Mouse (Mus musculus) limb, embryonic 10.5 days (tissue): ENCODE measurements at regions not wholly inside any gene's neighbourhood (a gene's known extent, or its start where the extent isn't known, plus 50 kb on each side); places are given as distances from the start of the nearest gene placed in this dataset.

ENCODE experiments used
- DNase-seq: peaks from one replicate; pipeline ENCODE4 v3.0.0-alpha.2; 2017; ENCODE audit warnings: low spot score
- H3K27ac ChIP-seq: fragments of 300-500 bp; sonication (generic); 2 replicates; pipeline ENCODE4 v1.5.1; 2016; ENCODE audit warnings: mild to moderate bottlenecking
- H3K27me3 ChIP-seq: fragments of 300-500 bp; sonication (generic); 2 replicates; pipeline ENCODE4 v1.6.1; 2016; ENCODE audit warnings: low read depth, mild to moderate bottlenecking; ENCODE audit not compliant: poor library complexity, severe bottlenecking
- H3K36me3 ChIP-seq: fragments of 300-500 bp; sonication (generic); 2 replicates; pipeline ENCODE4 v1.6.1; 2016; ENCODE audit warnings: mild to moderate bottlenecking, moderate library complexity
- H3K4me1 ChIP-seq: fragments of 300-500 bp; sonication (generic); 2 replicates; pipeline ENCODE4 v1.6.1; 2016
- H3K4me3 ChIP-seq: fragments of 300-500 bp; sonication (generic); 2 replicates; pipeline ENCODE4 v1.5.1; 2016; ENCODE audit warnings: mild to moderate bottlenecking, moderate library complexity
- H3K9me3 ChIP-seq: fragments of 300-500 bp; sonication (generic); replicated peaks from 2 replicates; pipeline ENCODE4 v1.6.1; 2016; ENCODE audit warnings: mild to moderate bottlenecking
- WGBS: fragments of 180-500 bp; shearing (Covaris S2); methylation state at CpG from one replicate; pipeline ENCODE4 v1.1.7; 2016; 5-methylcytosine and 5-hydroxymethylcytosine counted together

- Histone ChIP-seq H3K27me3 (no peaks in the 10 kb centered on the region), H3K4me3 (no peak overlapping the region), H3K9me3 (no peaks in the 10 kb centered on the region), H3K27ac (no peak overlapping the region), H3K36me3 (no peaks in the 10 kb centered on the region), H3K4me1 (no peaks in the 10 kb centered on the region)
- no peak for DNase-seq
- 79% methylated on average over 2 of the region's 2 CpGs for WGBS
These were observed 199.5 kb downstream of the Tm4sf1 start for GRCm38 (mm10) chr3:57102254-57102653.

DNA sequence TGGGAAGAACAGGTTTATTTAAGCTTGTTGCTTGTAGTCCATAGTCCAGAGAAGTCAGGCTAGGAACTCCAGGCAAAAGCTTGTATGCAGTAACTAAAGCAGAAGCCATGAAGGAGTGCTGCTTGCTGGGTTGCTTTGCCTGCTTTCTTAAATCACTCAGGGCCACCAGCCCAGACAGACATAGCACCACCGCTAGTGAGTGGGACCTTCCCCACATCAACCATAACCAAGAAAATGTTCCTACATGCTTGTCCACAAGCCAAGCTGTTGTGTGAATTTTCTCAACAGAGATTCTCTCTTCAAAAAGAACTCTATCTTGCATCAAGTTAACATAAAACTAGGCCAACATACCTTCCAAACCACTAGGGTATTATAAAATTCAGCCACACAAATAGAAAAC lies 201.3 kb downstream of the Tm4sf1 start:
- Histone ChIP-seq H3K36me3 (no peaks in the 10 kb centered on the region), H3K9me3 (no peaks in the 10 kb centered on the region), H3K27me3 (no peaks in the 10 kb centered on the region), H3K4me3 (no peak overlapping the region), H3K4me1 (no peaks in the 10 kb centered on the region), H3K27ac (no peak overlapping the region)
- DNase-seq, result no peak
- 93% methylated on average over 1 of the region's 1 CpGs for WGBS

GRCm38 (mm10) chr3:57094936-57095335 lies 206.9 kb downstream of the Tm4sf1 start:
- Histone ChIP-seq H3K4me1 (no peaks in the 10 kb centered on the region), H3K36me3 (no peaks in the 10 kb centered on the region), H3K27me3 (no peaks in the 10 kb centered on the region), H3K27ac (no peak overlapping the region), H3K9me3 (no peaks in the 10 kb centered on the region), H3K4me3 (no peak overlapping the region)
- 89% methylated on average over 3 of the region's 3 CpGs for WGBS
- no peak for DNase-seq

- no peak overlapping the region for H3K4me3 ChIP-seq
- no peak for DNase-seq
- 89% methylated on average over 1 of the region's 1 CpGs for WGBS
- H3K27me3 ChIP-seq, result no peaks in the 10 kb centered on the region
- H3K27ac ChIP-seq, result no peak overlapping the region
- no peaks in the 10 kb centered on the region for H3K4me1 ChIP-seq
- H3K9me3 ChIP-seq, result no peaks in the 10 kb centered on the region
- H3K36me3 ChIP-seq, result no peaks in the 10 kb centered on the region
These were observed 208.4 kb downstream of the Tm4sf1 start for GRCm38 (mm10) chr3:57093201-57093940.

- no peak overlapping the region for H3K4me3 ChIP-seq
- H3K27ac ChIP-seq, result no peak overlapping the region
- H3K27me3 ChIP-seq, result no peaks in the 10 kb centered on the region
- H3K36me3 ChIP-seq, result no peaks in the 10 kb centered on the region
- WGBS, result 86% methylated on average over 1 of the region's 1 CpGs
- H3K4me1 ChIP-seq, result no peaks in the 10 kb centered on the region
- no peak for DNase-seq
- no peaks in the 10 kb centered on the region for H3K9me3 ChIP-seq
These were observed 227.3 kb downstream of the Tm4sf1 start for GRCm38 (mm10) chr3:57074516-57074915.

DNA sequence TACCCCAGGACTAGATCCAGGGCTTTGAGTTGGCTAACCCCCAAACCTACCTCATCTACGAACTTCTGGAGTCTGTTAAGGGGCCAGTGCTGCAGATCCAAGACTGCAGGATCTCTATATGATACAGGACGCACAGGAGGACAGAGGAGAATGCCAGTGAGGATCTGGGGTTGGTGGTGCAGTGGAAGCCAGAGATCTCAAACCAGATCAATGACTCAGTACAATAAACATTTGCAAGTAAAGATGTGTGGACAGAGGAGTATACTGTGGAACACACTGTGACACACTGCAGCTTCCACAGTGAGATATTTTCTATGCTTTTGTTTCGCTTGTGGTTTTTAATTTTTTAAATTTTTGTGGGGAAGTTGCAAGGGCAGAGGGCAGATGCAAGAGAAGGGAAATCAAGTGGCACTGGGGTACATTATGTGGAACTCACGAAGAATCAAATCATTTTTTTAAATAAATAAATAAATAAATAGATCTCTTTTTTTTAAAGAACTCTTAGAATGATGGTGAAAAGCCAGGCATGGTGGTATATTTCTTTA lies 227.8 kb downstream of the Tm4sf1 start:
- 84% methylated on average over 4 of the region's 4 CpGs for WGBS

DNA sequence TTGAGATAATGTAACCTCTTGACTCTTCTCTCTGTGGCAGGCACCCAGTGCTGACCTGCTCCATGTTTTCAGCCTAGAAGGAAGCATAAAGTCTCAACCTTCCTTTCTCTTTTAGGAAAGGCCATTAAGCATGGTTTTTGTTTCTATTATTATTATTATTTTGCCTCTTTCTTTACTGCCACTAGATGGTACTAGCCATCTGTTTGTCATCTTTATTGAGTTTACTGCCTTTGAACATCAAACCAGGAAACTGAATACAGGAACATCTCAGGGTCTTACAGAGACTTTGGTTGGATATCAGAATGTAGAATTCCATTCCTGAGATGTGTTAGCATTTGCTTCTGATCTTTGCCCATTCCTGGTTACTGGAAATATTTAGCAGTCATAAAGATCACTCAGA lies 268.8 kb downstream of the Tm4sf1 start:
- no peak for DNase-seq
- no peaks in the 10 kb centered on the region for H3K4me1 ChIP-seq
- H3K9me3 ChIP-seq, result no peaks in the 10 kb centered on the region
- no peaks in the 10 kb centered on the region for H3K36me3 ChIP-seq
- H3K27ac ChIP-seq, result no peak overlapping the region
- no peaks in the 10 kb centered on the region for H3K27me3 ChIP-seq
- H3K4me3 ChIP-seq, result no peak overlapping the region

More for the DNA sequence above, 227.8 kb downstream of the Tm4sf1 start:
- no peak overlapping the region for H3K27ac ChIP-seq
- no peak for DNase-seq
- H3K9me3 ChIP-seq, result no peaks in the 10 kb centered on the region
- H3K27me3 ChIP-seq, result no peaks in the 10 kb centered on the region
- H3K4me3 ChIP-seq, result no peak overlapping the region
- H3K4me1 ChIP-seq, result no peaks in the 10 kb centered on the region
- H3K36me3 ChIP-seq, result no peaks in the 10 kb centered on the region

- DNase-seq, result no peak
- H3K4me1 ChIP-seq, result no peaks in the 10 kb centered on the region
These were observed 283.6 kb downstream of the Tm4sf1 start for GRCm38 (mm10) chr3:57018171-57018570.

DNA sequence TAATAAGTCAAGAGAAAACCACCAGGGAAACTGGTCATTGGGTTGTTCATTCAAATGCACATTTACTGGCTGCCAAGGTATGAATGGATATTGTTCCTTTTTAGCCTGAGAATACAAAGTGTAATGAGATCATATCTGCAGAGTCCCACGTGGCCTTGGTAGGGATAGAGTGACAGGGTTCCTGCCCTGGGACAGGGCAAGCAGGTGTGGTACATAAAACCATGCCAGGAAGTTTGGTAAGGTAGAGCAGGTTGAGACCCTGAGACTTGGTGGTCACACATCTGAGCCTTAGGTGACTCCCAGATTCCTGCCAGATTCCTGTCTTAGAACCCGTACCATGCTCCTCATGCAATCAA lies 320.5 kb downstream of the Tm4sf1 start:
- H3K27ac ChIP-seq, result no peak overlapping the region

More at GRCm38 (mm10) chr3:57018171-57018570, 283.6 kb downstream of the Tm4sf1 start:
- Histone ChIP-seq H3K36me3 (no peaks in the 10 kb centered on the region), H3K27me3 (no peaks in the 10 kb centered on the region), H3K4me3 (no peak overlapping the region), H3K27ac (no peak overlapping the region), H3K9me3 (no peaks in the 10 kb centered on the region)

GRCm38 (mm10) chr3:56980593-56981304 lies 321.0 kb downstream of the Tm4sf1 start:
- no peaks in the 10 kb centered on the region for H3K36me3 ChIP-seq
- no peaks in the 10 kb centered on the region for H3K4me1 ChIP-seq
- no peak for DNase-seq
- H3K4me3 ChIP-seq, result no peak overlapping the region
- H3K27ac ChIP-seq, result no peak overlapping the region
- H3K9me3 ChIP-seq, result no peaks in the 10 kb centered on the region
- no peaks in the 10 kb centered on the region for H3K27me3 ChIP-seq
- 71% methylated on average over 3 of the region's 3 CpGs for WGBS

More for the DNA sequence above, 320.5 kb downstream of the Tm4sf1 start:
- H3K4me3 ChIP-seq, result no peak overlapping the region
- H3K4me1 ChIP-seq, result no peaks in the 10 kb centered on the region
- no peaks in the 10 kb centered on the region for H3K9me3 ChIP-seq
- no peaks in the 10 kb centered on the region for H3K27me3 ChIP-seq
- WGBS, result 82% methylated on average over 2 of the region's 2 CpGs
- no peak for DNase-seq
- H3K36me3 ChIP-seq, result no peaks in the 10 kb centered on the region

GRCm38 (mm10) chr3:56966008-56966407 lies 335.8 kb downstream of the Tm4sf1 start:
- Histone ChIP-seq H3K4me3 (no peak overlapping the region), H3K27me3 (no peaks in the 10 kb centered on the region), H3K4me1 (no peaks in the 10 kb centered on the region), H3K36me3 (no peaks in the 10 kb centered on the region), H3K9me3 (no peaks in the 10 kb centered on the region), H3K27ac (no peak overlapping the region)
- DNase-seq, result no peak
- WGBS, result 87% methylated on average over 1 of the region's 1 CpGs

DNA sequence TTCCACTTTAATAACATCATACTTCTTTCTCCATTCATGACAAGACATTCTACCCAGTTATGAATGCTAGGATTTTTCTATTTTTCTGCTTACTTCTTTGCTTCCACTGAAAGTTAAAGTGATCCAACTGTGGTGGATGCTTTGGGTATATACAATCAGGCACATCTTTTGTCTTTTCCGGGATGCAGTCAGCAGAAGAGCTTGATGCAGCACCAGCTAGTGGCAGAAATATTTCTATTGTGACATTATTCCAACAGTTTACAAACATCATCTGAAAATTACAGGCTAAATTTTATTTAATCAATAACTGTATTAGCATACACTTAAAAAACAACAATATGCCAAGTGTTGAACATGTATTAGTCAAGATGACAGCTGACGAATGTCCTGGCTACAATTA lies 336.3 kb downstream of the Tm4sf1 start:
- no peaks in the 10 kb centered on the region for H3K9me3 ChIP-seq
- no peaks in the 10 kb centered on the region for H3K27me3 ChIP-seq
- whole genome bisulfite sequencing, result 90% methylated on average over 2 of the region's 2 CpGs
- H3K27ac ChIP-seq, result no peak overlapping the region
- H3K4me1 ChIP-seq, result no peaks in the 10 kb centered on the region
- H3K36me3 ChIP-seq, result no peaks in the 10 kb centered on the region
- H3K4me3 ChIP-seq, result no peak overlapping the region
- no peak for DNase-seq

GRCm38 (mm10) chr3:56964156-56964555 lies 337.6 kb downstream of the Tm4sf1 start:
- no peak for DNase-seq
- Histone ChIP-seq H3K27ac (no peak overlapping the region), H3K4me3 (no peak overlapping the region), H3K9me3 (no peaks in the 10 kb centered on the region), H3K36me3 (no peaks in the 10 kb centered on the region), H3K4me1 (no peaks in the 10 kb centered on the region), H3K27me3 (no peaks in the 10 kb centered on the region)
- 94% methylated on average over 3 of the region's 3 CpGs for WGBS
